Mouse (Mus musculus): Measurements from ENCODE around the gene Golt1a.

DNA sequence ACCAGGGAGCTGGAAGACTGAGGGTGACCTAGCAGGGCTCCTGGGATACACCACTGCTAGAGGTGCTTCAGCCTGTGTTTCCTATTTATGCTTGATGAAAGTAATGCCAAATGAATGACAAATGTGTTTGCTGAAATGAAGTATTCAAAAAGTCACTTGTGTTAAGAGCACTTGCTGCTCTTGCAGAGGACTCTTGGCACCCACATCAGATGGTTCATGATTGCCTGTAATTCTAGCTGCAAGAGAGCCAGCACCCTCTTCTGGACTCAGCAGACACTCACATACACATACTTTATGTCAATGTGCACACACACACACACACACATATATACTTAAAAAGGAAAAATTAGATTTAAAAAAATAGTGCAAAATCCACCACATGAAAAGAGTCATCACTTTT lies 17.0 kb upstream of the Golt1a start:
- TF ChIP-seq POLR2A (IDR thresholded peaks at IDR 0.05; ENCODE audit: borderline replicate concordance, extremely low read depth, insufficient read depth, insufficient read length, poor library complexity, severe bottlenecking) (no peak), CTCF (IDR thresholded peaks at IDR 0.05; ENCODE audit: borderline replicate concordance, extremely low read depth, insufficient read depth, insufficient read length) (no peak)
